Mouse (Mus musculus) testis, postnatal 10 days (tissue): ENCODE measurements around the gene Trpv2.
A peak's percentile ranks its signal among the peaks of the same experiment; 100 is the strongest.

Experiments
- DNase-seq: peaks from one replicate; pipeline ENCODE4 v3.0.0; 2021; ENCODE audit warnings: low spot score

Trpv2 gene

DNA sequence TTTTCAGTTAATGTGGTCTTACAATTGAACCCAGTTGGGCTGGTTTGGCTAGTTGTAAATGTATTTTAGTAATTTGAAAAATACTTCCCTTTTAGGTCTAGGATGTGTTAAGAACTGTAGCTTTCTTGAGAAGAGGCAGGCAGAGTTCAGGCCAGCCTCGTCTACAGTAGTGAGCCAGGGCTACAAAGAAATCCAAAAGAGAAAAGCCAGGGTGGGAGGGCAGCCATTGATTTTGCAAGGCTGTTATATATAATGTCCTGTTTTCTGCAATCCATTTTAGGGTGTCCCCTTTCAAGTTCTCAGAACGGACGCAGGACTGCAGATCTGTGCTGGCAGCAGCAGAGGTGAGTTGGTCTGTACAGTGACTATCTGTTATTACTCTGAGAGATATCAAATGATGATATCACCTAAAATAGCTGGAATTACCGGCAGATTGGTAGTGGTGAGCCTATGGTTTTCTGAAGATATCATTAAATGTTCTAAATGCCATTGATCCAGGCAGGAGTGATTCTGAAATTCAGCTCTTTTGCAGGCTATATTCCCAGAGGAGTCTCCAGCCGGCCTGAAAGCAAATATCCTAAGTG is 29.9 kb downstream of the Trpv2 start:
- no peak for DNase-seq

DNA sequence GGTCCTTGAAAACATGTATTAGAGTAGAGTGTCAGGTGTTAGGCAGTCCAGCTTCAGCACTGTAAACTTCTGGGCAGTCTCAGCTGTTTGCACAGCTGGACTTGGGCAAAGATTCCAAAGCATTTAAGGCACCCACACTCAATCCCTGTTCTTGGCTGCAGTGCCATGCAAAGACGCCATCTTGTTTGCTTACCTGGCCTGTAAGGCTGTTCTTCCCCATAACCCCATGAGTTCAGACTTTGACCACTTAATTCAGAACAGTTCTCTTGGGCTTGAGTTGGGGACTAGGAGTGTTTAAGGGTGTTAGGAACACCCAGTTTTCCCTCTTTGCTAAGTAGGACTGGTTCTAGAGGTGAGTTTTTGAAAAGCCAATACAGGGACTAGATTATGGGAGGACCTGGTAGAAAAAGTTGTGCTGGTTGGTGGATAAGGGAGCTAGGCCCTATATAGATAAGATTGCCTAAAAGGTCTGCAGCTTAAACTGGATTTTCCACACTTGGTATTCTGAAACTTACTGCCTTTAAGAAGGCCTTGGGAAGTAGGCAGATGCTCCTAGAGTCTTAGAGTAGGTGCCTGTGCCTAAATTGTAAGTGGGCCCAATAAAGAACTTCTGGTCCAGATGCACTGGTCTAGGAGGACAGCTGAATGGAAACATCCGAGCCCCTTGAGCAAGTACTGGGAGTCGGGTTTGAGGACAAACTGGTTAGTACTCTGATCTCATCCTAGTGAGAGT is 30.8 kb downstream of the Trpv2 start:
- DNase-seq = no peak

DNA sequence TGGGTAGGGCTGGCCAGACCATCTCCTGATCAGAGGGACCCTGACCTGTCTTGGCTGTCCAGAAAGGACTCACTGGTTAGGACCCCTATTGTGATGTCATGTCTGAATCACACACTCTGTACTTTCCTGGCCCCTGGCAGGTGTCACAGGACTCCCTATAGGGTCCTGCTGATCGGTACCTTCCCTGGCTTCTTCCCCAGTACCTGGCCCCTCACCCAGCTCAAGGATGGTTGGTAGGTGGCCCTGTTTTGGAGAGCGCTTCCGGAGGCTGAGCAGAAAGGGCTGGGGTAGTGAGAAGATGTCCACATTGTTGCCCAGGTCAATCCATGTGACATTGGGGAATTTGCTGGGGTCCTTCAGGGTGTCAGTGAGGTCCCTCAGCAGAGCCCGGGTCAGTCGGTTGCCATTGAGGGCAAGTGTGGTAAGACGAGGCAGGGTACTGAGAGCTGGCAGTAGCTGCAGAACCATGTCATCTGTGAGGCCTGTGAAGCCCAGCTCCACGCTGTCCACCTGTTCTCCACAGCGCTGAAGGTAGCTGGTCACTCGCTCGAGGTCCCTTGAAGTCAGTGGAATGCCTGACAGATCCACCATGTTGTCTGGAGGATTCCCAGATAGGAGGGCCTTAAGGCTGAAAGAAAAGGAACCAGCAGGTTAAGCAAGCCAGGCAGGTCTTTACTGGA is 31.5 kb downstream of the Trpv2 start:
- DNase-seq = no peak

DNA sequence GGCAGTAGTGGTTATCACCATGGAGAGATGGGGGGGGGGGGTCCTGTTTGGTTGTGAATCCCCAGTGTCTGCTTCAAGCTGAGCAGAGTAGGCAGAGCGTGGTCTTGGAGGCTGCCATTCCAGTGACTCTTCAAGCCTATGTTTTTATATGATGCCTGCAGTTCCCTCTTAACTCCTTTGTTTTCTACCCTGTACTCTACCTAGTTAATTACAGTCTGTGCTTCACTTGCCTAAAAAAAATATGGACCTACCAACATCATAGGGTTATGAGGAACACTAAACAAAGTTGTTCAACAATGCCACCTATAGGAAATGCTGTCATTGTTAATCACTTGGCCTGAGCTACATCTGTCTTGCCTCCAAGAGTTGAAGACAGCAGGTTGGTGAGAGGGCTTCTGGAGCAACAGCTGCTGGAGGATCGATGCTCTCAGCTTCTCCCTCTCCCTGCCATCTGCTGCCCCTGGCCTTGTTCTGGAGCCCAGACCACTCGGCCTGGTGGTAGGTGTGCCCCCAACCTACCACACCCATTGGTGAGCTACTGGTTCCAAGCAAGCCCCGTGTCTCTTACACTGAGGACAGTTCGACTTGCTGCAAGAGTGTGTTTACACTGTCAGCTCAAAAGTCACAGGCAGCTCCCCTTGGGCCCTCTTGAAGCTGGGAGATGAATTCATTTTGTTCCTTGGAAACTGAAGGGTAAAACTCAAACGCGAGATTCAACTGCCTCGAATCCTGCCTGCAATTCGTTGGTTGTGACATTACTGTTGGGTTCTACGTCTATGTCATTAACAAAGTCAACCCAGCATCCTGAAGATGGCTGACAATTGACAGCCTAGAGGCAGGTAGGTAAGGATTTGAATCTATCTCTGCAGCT is 32.2 kb downstream of the Trpv2 start:
- DNase-seq = no peak

DNA sequence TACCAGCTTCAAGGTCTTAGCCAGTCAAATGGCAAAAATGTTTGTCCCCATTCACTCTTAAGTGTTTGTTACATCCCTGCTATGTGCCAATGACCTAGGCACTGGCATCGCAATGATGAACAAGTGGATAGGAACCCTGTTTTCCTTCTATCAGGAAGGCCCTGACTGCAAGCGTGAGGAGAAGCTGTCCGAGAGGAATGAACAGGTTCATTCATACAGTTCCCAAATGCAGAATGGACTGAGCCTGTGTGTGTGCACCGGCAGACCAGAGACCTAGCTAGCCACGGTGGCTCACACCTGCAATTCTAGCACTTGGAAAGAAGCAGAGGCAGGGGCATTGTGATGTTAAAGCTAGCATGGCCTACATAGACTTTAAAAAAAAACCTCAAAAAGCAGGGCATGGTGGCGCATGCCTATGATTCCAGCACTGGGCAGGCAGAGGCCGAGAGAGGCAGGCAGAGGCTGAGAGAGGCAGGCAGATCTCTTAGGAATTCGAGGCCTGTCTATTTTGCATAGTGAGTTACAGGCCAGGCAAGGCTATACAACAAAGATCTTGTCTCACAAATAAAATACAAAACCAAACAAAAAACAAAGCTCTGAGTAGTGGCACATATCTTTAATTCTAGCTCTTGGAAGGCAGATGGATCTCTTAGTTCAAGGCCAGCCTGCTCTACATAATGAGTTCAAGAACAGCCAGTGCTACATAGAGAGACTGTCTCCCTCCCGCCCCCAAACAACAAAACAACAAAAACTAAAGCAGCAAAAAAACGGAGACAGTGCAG is 33.1 kb downstream of the Trpv2 start:
- DNase-seq = no peak

DNA sequence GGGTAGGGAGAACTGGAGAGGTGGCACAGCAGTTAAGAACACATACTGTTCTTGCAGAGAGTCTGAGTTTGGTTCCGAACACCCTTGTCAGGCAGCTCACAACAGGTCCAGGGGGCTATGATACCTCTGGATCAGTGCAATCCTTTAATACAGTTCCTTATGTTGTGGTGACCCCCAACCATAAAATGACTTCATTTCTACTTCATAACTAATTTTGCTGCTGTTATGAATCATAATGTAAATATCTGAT is 33.6 kb downstream of the Trpv2 start:
- DNase-seq = no peak

DNA sequence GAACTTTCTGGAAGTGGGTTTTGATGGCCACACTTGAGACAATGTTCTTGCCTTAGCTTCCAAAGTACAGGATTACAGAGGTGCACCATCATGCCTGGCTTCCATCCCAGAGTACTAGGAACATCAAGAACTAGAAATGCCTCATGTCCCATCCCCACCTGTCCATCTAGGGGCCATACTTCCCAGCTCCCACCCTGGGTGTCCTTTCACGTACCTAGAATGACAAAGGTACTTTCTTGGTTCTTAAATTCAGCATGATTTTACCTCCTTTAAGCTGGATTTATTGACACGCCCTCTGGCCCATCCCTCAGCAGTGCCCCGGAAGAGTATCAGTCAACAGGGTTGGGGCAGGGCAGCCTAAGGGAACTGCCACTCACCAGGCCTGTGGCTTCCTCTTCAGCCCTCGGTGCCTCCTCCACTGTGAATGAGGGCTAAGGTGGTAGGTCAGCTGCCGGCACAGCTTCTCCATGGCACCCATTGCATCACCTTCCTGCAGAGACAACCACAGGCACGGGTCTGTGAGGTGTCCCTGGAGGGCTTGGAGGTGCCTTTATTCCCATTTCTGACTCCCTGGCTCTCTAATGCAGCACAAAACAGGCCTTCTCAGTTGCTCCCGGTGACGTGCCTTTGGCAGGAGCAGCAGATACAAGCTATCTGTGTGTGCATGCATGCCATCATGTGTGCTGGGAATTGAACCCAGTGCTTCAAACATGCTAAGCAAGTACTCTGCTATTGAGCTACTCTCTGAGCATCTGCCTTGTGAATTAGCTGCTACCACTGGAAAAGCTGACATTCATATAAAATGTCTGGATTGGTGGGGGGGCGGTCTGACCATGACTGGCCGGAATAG is 34.8 kb downstream of the Trpv2 start:
- no peak for DNase-seq

DNA sequence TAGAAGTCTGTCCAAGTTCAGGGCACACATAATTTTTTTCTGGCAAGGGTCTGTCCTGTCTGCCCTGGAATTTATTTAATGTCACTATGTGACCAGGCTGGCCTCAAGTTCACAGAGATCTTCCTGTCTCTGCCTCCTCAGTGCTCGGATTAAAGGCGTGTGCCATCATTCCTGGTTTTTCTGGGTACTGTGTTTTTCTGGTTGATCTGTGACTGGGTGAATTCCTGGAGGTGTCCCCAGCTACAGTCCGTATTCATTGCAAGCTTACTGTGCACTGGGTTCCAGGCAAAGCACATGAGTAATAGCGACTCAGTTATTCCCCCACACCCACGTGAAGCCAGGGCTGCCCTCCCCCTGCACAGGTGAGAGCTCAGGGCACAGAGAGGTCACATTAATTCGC is 36.0 kb downstream of the Trpv2 start:
- no peak for DNase-seq

DNA sequence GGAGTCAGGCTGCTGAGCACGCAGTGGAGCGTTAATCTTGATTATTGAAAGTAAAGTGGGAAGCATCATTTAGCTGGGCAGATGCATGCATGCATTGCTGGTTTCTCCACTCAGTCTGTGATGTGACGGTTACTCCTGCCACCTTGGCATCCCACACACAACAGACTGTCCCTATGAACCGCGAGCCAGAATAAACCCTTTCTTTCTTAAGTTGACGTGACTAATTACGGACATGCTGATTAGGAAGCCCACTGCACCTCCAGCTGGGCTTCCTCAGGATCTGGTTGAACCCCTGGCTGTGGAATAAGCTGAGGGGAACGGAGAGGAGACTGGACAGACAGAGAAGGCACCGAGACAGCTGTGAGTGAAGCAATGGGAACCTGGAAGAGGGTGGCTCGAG is 38.3 kb downstream of the Trpv2 start:
- DNase-seq = no peak

DNA sequence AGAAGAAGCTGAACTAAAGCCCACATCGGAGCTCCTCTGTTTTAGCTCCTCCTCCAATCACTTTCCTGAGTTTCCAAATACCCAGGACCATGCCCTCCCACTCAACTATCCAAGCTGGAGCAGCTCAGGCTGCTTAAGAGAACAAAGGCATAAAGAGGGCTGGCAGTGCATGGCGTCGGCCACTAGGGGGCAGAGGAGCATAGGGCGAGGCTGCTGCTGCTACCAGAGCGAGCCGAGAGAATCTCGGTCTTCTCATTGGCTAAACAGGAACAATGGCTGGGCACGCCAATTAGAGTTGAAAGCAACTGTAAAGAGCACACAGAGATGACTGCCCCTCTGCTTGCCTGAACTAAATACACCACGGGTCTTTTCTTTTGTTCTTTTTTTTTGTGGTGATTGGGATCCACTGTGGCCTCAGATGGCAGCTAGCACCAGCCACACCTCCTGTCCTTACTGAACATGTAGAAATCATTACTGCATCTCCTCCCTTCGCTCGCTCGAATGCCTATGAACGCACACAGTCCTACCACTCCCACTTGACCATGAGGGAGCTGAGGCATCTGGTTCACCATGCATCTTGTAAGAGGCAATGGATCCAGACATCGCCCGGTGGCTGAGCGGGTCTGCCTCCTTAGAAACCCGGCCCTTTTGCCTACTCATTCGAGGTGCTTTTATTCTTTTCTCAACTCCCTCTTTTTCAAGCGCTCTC is 39.5 kb downstream of the Trpv2 start:
- peak; percentile 97 for DNase-seq

DNA sequence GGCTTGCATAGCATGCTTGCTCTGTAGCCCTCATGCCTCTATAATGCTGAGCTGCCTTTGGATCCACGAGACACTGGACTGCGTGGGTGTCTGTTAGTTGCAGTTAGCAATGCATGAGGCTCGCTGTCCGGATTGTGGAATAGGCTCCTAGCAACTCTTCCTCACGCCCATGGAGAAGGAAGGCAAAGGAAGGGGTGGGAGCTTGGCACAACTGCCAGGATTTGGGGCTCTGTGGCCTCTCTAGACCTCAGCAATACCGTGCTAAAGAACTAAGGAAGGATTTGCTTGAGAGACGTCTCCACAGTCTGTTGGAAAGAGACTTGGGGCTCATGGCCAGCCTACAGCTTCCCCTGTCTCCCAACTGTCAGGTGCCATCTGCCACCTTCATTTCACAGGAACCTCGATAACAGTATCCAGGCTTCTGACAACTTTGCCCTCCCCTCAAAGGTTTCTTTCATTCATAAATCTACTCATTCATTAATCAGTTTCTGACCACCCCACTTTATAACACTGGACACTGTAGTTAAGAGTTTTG is 40.7 kb downstream of the Trpv2 start:
- no peak for DNase-seq

DNA sequence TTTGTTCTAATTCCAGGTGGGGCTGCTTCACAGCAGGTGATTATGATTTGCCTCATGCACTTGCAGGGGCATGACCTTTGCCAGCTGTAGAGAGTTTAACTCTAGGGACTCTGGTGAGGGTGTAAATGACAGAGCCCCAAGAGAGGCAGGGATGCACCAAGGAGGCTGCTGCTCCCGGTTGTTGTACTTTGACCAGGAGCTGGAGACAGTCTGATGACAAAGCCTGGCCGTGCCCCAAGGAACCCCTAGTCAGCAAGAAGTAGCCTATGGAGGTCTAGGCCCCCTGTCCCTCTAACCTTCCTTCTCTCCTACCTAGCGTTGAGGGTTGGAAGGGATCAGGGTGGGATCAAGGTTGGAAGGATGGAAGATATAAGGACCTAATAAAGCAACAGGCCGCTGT is 41.2 kb downstream of the Trpv2 start:
- DNase-seq = no peak

DNA sequence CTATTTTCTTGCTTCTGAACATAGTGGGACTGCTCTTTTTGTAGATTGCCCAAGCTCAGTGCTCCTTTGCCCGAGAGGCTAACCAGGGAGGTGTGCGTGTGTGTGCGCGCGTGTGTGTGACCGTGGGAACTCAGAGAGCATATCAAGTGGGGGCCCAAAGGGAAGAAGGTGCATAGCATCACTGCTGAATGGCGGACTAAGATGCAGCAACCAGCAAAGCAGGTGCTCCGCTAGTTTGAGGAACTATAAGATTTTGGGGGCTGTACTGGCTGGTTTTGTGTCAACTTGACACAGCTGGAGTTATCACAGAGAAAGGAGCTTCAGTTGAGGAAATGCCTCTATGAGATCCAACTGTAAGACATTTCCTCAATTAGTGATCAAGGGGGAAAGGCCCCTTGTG is 46.8 kb downstream of the Trpv2 start:
- DNase-seq = no peak

DNA sequence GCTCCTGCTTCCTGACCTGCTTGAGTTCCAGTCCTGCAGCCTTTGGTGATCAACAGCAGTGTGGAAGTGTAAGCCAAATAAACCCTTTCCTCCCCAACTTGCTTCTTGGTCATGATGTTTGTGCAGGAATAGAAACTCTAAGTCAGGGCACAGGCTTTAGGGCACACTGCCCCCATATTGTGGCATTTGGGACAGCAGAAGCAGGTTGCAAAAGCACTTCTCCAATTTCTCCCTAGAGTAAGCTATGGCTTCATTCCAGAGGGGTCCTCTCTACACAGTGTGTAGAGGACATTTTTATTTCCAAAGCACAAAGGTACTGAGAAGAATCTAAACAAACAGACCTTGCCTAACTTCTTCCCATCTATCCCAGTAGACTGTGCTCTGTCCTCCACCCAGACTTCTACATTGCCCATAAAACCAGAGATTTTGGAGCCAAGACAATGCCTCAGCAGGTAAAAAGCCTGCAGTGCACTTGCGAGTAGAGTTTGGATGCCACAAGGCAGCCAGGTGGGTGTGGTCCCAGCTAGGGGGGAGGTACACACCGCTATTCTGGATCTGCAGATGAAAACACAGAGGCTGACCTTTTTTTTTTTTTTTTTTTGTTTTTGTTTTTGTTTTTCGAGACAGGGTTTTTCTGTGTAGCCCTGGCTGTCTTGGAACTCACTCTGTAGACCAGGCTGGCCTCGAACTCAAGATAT is 47.4 kb downstream of the Trpv2 start:
- no peak for DNase-seq

DNA sequence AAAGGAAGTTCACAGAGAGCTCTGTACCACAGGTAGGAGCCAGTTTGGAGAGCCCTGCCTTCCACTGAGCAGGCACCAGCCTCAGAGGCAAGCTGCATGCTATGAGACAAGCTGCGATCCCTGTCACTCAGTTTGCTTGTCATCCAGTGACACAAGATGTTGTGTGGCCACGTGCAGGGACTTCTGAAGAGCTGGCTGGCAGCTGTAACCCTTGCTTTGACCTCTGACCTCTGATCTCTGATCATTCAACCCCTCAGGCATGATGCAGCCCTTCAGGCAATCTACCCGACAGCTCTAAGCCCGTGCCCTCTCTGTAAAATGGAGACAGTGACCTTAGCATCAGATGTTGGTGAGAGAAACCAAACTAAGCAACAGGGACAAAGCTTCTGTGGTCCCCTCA is 48.6 kb downstream of the Trpv2 start:
- no peak for DNase-seq

DNA sequence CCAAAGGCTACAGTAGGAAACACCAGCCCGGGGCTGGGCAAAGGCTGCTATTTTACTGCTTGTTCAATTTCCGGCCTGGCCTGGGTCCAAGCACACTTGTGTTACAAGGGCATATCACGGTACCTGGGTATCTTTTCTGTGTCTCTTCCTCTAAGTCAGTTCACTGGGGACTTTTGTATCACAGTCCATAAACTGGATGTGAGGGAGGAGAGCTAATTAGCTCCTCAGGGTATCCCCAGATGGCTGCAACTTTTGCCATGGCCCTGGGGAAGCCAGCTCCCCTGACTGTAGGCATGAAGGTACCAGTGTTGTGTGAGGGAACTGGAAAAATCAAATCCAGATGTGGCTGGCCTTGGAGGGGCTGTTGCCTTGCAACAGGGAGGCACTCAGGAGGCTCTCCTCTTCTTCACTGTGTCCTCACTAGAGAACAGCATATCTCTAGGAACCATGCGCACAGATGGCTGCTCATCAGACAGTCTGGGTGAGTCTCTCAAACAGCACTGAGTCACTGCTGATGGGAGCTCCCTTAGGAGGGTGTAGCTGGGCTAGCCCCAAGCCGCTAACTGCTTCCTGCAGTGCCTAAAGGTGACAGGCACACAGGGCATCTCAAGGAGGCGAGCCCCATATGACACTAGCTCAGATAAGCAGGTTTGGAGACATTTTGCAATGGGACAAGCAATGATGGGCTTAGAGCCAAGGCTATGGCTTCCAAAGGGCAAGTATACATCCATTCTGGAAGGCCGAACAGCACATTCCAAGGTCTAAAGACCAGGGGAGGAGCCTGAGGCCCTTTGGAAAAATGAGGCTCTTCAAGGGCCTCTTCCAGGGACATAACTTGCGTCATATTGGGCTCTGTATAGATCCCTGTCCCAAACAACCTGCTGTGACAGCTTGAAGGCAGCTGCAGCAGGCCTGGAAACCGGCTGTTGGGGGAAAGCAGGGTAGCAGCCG is 50.3 kb downstream of the Trpv2 start:
- DNase-seq = peak; percentile 67

DNA sequence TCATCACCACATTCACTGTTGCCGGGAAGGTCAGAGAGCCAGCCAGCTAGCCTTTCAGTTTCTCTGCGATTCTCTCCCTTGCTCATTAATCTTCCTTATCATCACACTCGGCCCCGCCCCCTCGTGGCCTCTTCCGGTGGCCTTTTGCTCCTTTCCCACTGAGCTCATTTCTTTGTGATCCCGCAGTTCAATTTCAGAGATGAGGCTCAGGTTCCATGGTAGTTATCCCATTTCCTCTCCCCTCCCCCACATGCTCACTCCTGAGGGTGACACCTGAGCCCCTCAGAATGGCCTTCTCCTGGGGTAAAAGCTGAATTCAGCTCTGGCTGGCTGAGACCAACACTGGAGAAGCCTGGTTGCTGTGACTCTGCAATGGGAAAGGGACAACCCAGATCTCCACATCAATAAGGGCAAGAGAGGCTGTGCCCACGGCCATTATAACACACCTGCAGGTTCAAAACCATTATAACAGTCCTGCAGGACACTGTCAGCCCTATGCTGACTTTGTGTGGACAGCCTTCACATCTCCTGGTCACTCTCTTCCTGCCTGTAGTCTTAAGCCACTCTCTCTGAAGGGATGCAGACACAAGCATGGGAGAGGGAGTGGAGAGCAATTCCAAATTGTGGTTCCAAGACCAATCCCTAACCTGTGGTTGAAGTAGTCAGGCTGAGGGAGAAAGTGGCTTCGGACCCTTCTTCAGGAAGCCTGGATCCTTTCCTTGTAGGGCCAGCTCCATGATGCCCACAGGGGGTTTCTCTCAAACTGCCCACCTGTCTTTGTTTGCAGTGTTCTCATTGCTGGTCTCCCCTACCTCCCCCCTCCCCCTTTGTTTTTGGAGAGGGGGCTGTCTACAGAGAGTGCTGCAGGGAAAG is 55.3 kb downstream of the Trpv2 start:
- no peak for DNase-seq
